Mouse (Mus musculus): ENCODE measurements at regions not wholly inside any gene's neighbourhood (a gene's known extent, or its start where the extent isn't known, plus 50 kb on each side); places are given as distances from the start of the nearest gene placed in this dataset.
"Not testable (repeated sequence)": the region's sequence is repeated elsewhere in the genome, so short reads cannot be mapped to it uniquely, and the experiment has no call there.

DNA sequence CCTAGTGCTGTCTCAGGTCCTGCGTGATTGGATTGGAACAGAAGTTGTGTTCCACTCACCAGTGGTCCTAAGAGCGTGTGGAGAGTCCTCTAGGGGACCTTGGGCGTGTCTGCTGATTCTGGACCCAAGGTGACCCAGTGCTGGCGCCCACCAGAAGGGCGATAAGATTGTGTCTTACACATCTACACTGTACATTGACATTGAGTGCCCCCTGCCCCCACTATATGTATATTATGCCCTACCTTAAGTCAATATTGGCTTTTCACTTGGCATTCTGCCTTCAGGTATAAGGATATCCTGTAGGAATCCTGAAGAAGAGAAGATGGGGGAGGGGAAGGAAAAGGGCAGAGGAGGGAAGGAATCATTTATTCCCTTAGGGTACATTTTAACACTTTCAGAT is 260.2 kb upstream of the Rgs17 start:
- no peak for DNase-seq (ENCODE audit: low spot score in 2 of 2)

- not testable (repeated sequence) for DNase-seq (ENCODE audit: low spot score in 2 of 2)
Measured at GRCm38 (mm10) chr10:6164311-6164710, 242.1 kb upstream of the Rgs17 start.

- DNase-seq (ENCODE audit: low spot score in 2 of 2): no peak
Measured at GRCm38 (mm10) chr10:6156941-6157340, 234.7 kb upstream of the Rgs17 start.

DNA sequence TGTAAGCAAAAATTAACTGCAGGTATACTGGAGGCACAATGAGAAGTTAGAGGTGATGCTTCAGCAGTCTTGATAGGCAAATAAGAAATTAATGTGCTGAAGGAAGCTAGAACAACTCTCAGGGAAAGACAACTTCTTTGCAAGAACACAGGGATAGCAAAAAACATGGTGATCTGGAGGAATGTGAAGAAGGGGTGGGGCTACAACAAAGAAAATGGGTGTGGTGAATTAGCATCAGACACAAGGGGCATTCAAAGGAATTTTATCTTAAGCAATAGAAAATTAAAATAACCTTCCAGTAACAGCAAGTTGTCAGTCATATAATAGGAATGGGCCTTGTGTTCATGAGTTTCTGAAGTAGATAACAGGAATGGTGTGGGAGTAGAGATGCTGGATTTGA is 211.9 kb upstream of the Rgs17 start:
- no peak for DNase-seq (ENCODE audit: low spot score in 2 of 2)

DNA sequence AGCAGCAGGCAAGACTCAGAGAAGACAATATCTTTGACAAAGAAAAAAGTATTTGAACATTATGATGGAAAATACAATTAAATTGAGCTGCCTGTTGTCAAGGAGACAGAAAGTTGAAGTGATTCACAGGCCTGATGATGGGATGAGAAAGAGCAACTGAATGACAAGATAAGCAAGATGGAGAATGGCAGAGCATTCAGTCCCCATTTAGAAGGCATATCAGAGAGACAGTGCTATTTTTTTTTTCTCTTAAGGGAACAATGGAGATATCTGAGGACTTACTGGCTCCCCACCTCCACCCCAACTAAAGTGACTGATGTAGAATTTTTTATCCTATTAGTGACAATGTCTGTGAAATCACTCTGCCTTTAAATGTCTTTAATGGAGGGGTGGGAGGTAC is 202.2 kb upstream of the Rgs17 start:
- DNase-seq (ENCODE audit: low spot score in 2 of 2): not testable (repeated sequence)

DNA sequence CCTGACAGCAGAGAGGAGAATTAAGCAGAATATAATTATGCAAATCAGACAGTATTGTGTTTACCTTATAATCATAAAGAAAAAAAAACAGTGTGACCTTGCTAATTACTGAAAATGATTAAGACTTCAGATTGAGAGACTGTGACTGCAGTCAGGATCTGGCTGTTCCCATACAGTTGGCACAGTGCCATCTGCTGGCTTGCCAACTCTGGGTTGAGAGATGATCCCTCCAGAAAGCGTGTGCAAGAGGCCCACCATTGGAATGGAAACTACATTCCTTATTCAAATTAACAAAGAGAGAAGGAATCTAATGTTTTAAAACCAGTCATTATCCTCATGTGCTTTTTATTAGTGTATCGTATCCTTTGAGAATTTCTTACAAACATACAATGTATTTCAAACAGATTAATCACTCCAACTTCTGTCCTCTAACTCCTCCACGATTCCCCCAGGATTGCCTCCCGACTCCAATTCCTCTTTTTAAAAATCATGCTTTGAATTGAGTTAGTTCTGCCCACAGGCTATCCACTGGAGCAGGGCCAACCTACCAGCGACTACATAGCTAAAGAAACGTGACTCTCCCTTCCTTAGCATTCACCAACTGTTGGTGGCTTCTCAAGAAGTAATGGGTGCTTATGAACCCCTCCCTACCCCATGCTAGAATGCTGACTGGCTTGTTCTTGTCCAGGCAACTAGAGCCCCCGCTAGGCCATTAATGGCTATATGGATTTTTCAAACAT is 192.9 kb upstream of the Rgs17 start:
- peak; percentile 34 to 72 for DNase-seq (ENCODE audit: low spot score in 2 of 2)

Measured in cerebellum, postnatal 4 days (tissue).